Mouse (Mus musculus) intestine, postnatal 0 days (tissue): Measurements from ENCODE around the gene Cd9. TPM values are rescaled to one million over a fixed set of nuclear protein-coding genes. Genes with fewer than 3 reads are reported as not detected.

Experiments
- ATAC-seq: fragments of 200-750 bp; cut with Nextera tagmentation; 2 replicates; pipeline ENCODE4 v1.8.0; 2017; ENCODE audit warnings: mild to moderate bottlenecking, moderate TSS enrichment, moderate library complexity
- H3K27ac ChIP-seq: fragments of 300-500 bp; sonication (generic); 2 replicates; pipeline ENCODE4 v1.5.1; 2014; ENCODE audit warnings: mild to moderate bottlenecking, low read depth, low read length, moderate library complexity
- H3K27me3 ChIP-seq: fragments of 300-500 bp; sonication (generic); replicated peaks from 2 replicates; pipeline ENCODE4 v1.6.1; 2014; ENCODE audit warnings: low read length, mixed read lengths; ENCODE audit not compliant: control insufficient read depth, insufficient read depth
- H3K36me3 ChIP-seq: fragments of 300-500 bp; sonication (generic); 2 replicates; pipeline ENCODE4 v1.6.1; 2014; ENCODE audit warnings: mild to moderate bottlenecking, moderate library complexity; ENCODE audit not compliant: control insufficient read depth, insufficient read depth
- H3K4me1 ChIP-seq: fragments of 300-500 bp; sonication (generic); replicated peaks from 2 replicates; pipeline ENCODE4 v1.6.1; 2014; ENCODE audit warnings: antibody characterized with exemption, low read length, mixed read lengths; ENCODE audit not compliant: control insufficient read depth, insufficient read depth
- H3K4me2 ChIP-seq: fragments of 300-500 bp; sonication (generic); replicated peaks from 2 replicates; pipeline ENCODE4 v1.6.1; 2014; ENCODE audit warnings: low read depth, mild to moderate bottlenecking, moderate library complexity
- H3K4me3 ChIP-seq: fragments of 300-500 bp; sonication (generic); 2 replicates; pipeline ENCODE4 v1.5.1; 2014; ENCODE audit warnings: low read depth, low read length
- H3K9ac ChIP-seq: fragments of 300-500 bp; sonication (generic); 2 replicates; pipeline ENCODE4 v1.6.1; 2014; ENCODE audit warnings: mild to moderate bottlenecking, low read depth, low read length
- H3K9me3 ChIP-seq: fragments of 300-500 bp; sonication (generic); 2 replicates; pipeline ENCODE4 v1.6.1; 2016; ENCODE audit warnings: mixed run types; ENCODE audit not compliant: control insufficient read depth
- CTCF ChIP-seq: sonication (generic); IDR thresholded peaks from 2 replicates; pipeline ENCODE4 v1.5.1; 2016; ENCODE audit warnings: low read depth, mild to moderate bottlenecking, control low read depth, antibody characterized with exemption, moderate library complexity
- WGBS: fragments of 180-500 bp; shearing (Covaris S2); extraction: QIAGEN DNeasy Blood & Tissue Kit; methylation state at CpG from one replicate; pipeline ENCODE4 v1.1.7; 2014; 5-methylcytosine and 5-hydroxymethylcytosine counted together
- polyA plus RNA-seq: library from polyadenylated mRNA; unstranded; fragments of >200 nt; fragmentation: Nextera tagmentation; extraction: Ambion mirVana; gene quantifications from 2 replicates; pipeline ENCODE4 v1.2.1, GENCODE M21; 2015

The Cd9 gene
- polyA plus RNA-seq, 1 experiment from 2014 or later = 99.5 TPM

DNA sequence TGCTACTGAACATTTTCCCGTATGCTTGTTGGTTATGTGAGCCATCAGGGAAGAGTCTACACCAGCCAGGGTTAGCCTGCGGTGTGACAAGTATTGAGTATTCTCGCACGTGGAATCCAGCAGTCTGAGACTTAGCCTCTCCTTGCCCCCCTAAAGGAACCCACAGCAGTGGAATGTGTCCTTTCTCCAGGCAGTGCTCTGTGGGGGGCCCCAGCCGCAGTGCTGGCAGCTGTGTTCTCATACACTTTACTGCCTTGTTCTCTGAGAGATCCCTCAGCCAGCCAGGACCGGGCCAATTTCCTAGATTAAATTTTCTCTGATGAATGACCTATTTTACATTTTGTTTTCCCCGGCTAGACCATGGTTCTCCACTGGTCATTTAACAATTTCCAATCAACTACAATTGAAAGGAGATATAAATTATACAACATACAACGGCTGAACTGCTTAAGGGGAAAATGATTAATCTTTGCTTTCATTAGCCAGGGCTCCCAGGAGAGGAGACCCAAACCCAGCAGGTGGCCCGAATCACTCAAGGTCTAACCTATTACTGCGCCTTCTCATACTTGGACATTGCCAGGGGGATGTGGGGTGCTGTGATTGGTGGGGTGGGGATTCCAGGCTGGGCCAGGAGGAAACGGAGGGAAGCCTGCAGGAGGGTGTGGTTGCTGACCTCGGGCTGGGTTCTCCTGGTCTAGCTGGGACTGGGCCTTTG is 38.6 kb downstream of the Cd9 start:
- Histone ChIP-seq H3K4me1 (no peaks in the 10 kb centered on the region), H3K9ac (no peak overlapping the region), H3K27me3 (no peaks in the 10 kb centered on the region), H3K4me2 (no peak overlapping the region), H3K9me3 (no peaks in the 10 kb centered on the region), H3K36me3 (peaks cover 6% of the 10 kb centered on the region; the same call in 1 of the 2 replicates), H3K27ac (no peak overlapping the region), H3K4me3 (no peak overlapping the region)
- no peak for TF ChIP-seq CTCF
- ATAC-seq = no peak
- WGBS = 55% methylated on average over 12 of the region's 12 CpGs

DNA sequence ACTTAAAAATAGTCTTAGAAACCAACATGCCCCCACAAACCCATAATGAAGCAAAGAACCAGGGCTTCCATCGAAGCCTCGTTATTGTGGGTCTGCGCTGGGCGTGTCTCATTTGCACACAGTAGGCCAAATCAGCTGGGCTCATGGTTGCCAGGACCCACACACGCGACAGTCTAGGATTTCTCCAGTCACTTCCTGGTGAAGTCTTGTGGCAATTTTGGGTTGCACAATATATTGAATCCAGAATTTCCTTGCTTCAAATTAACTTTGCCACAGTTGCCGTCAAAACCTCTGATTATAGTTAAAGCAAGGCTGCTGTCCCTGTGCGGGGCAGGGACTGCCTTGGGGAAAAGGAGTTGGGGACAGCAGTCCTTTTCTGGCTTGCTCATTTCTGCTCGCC is 39.9 kb downstream of the Cd9 start:
- Histone ChIP-seq H3K4me3 (no peak overlapping the region), H3K36me3 (no peaks in the 10 kb centered on the region; the same call in 1 of the 2 replicates)
- 67% methylated on average over 9 of the region's 9 CpGs for WGBS

DNA sequence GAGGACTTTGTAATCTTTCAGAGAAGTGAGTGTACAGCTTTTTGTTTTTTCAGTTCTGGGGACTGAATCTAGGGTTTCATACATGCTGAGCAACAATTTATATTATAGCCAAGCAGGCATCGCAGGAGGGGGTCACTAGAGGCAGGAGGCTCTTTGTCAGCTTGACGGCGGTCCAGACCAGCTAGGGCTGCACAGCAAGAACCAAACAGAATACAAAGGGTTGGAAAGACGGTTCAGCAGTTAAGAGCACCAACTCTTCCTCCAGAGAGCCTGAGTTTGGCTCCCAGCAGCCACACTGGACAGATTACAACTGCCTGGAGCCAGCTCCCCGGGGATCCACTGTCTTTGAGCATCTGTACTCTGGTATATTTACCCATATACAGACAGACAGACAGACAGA is 40.3 kb downstream of the Cd9 start:
- H3K4me1 ChIP-seq = no peaks in the 10 kb centered on the region
- no peaks in the 10 kb centered on the region; the same call in 1 of the 2 replicates for H3K36me3 ChIP-seq
- no peak overlapping the region for H3K27ac ChIP-seq
- H3K27me3 ChIP-seq = no peaks in the 10 kb centered on the region
- no peaks in the 10 kb centered on the region for H3K9me3 ChIP-seq
- 67% methylated on average over 5 of the region's 5 CpGs for WGBS
- H3K4me2 ChIP-seq = no peak overlapping the region
- TF ChIP-seq CTCF = no peak
- no peak overlapping the region for H3K4me3 ChIP-seq
- no peak for ATAC-seq
- no peak overlapping the region for H3K9ac ChIP-seq

More for the DNA sequence above, 39.9 kb downstream of the Cd9 start:
- Histone ChIP-seq H3K9ac (no peak overlapping the region), H3K27ac (no peak overlapping the region), H3K9me3 (no peaks in the 10 kb centered on the region), H3K4me1 (no peaks in the 10 kb centered on the region), H3K4me2 (no peak overlapping the region), H3K27me3 (no peaks in the 10 kb centered on the region)
- no peak for TF ChIP-seq CTCF
- no peak for ATAC-seq

DNA sequence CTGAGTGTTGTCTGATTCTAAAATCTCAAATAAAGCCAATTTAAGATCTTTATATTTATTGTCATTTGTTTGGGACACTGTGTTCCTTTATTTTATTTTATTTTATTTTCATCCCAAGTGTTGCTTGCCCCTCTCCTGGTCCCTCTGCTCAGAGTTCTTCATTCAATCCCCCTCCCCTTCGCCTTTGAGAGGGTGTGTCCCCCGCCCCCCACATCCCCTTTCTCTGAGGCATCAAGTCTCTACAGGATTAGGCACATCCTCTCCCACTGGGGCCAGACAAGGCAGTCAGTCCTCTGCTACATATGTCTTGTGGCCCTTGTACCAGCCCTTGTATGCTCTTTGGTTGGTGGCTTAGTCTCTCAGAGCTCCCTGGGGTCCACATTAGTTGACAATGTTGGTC is 46.9 kb downstream of the Cd9 start:
- Histone ChIP-seq H3K9me3 (no peaks in the 10 kb centered on the region), H3K4me3 (no peak overlapping the region), H3K27ac (no peak overlapping the region), H3K36me3 (no peaks in the 10 kb centered on the region), H3K4me2 (no peak overlapping the region), H3K9ac (no peak overlapping the region), H3K27me3 (no peaks in the 10 kb centered on the region), H3K4me1 (no peaks in the 10 kb centered on the region)
- TF ChIP-seq CTCF = no peak
- WGBS = 81% methylated on average over 2 of the region's 2 CpGs
- no peak for ATAC-seq

DNA sequence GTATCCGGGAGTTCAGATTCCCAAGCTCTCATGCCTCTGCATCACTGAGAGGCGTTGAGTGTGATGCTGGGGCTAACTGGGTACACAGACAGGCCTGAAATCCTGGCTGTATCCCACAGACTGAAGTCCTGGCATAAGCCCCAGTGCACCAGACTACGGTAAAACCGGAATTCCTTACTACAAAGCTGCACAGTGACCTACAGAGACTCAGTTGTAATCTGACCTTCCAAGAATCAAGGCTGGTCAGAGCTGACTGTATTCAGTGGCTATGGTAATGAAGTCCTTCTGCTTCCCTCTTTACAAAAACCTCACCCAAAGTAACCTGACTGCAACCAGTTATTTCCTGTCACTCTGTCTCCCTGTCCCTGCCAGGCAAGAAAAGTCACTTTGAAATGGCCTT is 47.4 kb downstream of the Cd9 start:
- H3K27me3 ChIP-seq = no peaks in the 10 kb centered on the region
- WGBS = 66% methylated on average over 4 of the region's 4 CpGs
- no peak overlapping the region for H3K4me2 ChIP-seq
- no peaks in the 10 kb centered on the region for H3K9me3 ChIP-seq
- TF ChIP-seq CTCF = no peak
- H3K9ac ChIP-seq = no peak overlapping the region
- no peak overlapping the region for H3K4me3 ChIP-seq
- no peak overlapping the region for H3K27ac ChIP-seq
- no peak for ATAC-seq
- H3K36me3 ChIP-seq = no peaks in the 10 kb centered on the region; the same call in 1 of the 2 replicates
- H3K4me1 ChIP-seq = no peaks in the 10 kb centered on the region

DNA sequence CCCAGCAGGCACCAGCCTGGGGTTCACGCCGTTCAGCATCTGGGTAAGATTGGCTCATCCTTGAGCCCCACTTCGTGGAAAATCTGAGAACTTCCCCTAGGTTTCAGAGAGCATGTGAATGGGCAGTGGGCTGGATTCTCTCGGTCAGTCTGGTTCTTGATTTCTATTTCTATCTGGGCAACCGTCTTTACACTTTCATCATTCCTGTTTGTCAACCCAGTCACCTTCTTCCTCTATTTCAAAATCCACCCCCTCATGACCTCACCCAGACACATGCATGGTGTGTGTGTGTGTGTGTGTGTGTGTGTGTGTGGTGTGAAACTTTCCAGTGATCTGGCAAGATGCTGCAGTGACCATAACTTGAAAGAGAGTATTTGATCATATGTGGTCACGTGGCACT is 49.2 kb downstream of the Cd9 start:
- ATAC-seq = no peak
- no peaks in the 10 kb centered on the region for H3K4me1 ChIP-seq
- no peaks in the 10 kb centered on the region; the same call in 1 of the 2 replicates for H3K36me3 ChIP-seq
- no peak overlapping the region for H3K4me3 ChIP-seq
- no peak overlapping the region for H3K4me2 ChIP-seq
- no peak overlapping the region for H3K27ac ChIP-seq
- H3K27me3 ChIP-seq = no peaks in the 10 kb centered on the region
- H3K9ac ChIP-seq = no peak overlapping the region
- TF ChIP-seq CTCF = no peak
- 78% methylated on average over 6 of the region's 6 CpGs for WGBS
- H3K9me3 ChIP-seq = no peaks in the 10 kb centered on the region
